Mouse (Mus musculus): ENCODE data around the gene Kif5c.
A peak's percentile ranks its signal among the peaks of the same experiment; 100 is the strongest.

Gene Kif5c

DNA sequence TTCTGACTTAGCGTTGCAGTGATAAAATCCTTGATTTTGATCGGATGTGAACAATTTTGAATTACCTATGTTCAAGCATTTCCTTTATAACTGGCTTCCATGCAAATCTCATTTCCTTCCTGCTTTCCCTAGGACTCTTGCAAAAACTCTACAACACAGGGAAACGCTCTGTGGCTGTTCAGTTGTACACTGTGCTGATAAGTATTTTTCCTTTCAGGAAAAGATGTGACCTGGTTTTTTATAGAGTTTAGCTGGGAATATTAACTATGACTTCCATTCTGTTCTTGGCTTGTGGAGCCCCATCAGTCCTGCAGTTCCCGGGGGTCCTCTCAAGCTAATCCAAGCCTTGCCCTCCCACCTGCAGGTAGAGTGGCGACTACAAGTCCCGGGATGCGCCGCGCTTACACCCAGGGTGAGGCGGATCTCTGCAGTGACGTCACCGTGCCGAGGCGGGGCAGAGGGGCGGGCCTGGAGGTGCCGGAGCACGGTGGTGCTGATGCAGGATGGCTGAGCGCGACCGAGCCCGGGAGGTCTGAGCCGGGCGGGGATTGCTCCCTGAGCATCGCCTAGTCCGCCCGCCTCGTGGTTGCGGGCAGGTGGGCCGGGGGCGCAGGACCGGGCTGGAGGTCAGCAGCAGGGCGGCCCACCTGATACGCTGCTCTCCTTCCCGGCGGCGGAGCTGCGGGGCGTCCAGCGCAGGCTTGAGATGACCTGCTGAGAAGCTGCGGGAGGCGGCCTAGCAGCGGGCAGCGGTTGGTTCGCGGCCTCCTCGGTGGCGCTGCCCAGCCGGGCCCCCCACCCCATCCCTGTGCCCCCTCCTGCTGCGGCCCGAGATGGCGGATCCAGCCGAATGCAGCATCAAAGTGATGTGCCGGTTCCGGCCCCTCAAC is at the start of gene Kif5c:
Kif5c (plus strand) TSS at position 470 of the 890 bp plus-strand sequence.
- DNase-seq, result peak; percentile 95

DNA sequence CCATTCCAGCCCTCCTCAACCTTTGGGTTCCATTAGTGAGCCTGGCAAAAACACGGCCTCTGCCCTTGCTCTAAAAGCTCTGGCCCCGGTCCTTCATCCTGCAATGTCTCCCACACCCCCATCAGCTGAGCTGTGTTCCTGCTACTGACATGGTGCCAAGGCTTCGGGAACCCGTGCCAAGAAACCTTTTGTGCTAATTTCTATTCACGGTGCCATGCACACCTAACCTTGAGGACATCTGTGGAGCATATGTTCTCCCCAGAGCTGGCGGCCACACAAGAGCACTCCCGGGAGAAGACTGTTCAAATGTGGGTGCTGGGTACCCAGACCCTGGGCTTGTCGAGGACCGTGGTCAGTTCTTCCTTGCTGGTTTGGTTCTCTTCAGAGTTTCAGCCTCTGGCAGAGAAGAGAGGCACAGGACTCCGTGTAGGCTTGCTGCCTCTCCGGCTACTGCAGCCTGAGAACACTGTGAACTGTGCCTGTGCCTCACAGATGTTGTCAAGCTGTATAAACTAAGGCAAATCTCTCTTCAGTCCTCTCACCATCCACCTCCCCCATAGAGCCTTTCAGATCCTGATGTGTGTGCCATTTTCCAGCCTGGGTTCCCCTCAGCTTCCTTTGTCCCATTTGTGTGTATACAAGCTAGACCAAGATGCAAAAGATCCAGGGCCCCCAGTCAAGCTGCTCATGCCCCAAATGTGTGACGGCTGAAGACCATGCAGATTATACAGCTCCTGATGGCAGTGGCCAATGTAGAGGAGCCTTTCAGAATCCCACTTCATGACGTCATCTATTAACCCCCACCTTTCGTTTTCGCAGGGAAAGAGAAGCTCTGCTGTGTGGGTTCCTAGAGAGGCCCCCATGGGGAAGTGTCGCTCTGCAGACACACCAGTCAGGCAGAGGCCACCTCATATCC is 49.0 kb upstream of the Kif5c start:
- peak; percentile 28 for DNase-seq

DNA sequence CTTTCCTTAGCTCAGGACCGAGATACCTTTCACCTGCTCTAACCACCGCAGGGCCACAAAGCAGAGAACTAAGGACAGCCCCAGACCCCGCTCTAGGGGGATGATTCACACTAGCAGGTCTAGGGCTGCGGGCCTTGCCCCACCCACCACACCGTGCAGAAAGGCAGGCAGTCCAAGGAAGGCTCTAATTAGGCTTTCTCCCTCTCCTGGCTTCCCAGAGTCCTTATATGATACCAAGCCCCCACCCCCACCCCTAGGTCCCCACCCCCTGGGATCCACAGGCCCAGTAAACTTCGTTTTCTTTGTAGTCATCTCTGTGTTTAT is 48.4 kb upstream of the Kif5c start:
- no peak for DNase-seq

DNA sequence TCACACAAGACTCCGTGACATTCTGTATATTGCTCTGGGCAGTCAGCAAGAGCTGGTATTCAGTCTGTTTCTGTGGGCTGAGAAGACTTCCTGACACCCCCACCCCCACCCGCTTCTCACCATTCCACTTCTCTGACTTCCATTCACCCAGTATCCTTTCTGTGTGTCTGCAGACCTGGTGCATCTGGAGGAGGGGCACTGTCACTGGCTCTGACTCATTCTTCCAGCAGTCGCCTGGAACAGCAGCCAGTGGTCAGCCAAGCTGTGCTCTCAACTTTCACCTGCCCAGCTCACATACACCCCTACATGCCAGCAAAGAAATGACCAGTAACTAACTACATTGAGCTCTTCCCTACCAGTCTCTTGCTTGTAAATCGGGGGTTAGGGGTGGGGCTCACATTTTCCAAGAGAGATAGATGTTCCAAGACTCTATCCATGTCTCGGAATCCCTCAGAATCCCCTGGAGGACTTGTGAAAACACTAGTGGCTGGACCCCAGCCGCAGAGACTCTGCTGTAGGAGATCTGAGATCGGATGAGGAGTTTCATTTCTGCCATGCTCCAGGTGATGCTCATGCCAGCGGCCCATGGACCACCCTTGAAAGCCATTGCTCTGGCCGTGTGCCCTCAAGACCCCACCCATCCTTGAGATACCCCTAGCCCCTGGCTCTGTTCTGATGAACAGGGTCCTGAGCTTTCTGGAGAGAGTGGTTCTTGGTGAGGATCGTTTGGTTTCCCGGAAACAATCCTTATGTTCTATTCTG is 47.8 kb upstream of the Kif5c start:
- no peak for DNase-seq

DNA sequence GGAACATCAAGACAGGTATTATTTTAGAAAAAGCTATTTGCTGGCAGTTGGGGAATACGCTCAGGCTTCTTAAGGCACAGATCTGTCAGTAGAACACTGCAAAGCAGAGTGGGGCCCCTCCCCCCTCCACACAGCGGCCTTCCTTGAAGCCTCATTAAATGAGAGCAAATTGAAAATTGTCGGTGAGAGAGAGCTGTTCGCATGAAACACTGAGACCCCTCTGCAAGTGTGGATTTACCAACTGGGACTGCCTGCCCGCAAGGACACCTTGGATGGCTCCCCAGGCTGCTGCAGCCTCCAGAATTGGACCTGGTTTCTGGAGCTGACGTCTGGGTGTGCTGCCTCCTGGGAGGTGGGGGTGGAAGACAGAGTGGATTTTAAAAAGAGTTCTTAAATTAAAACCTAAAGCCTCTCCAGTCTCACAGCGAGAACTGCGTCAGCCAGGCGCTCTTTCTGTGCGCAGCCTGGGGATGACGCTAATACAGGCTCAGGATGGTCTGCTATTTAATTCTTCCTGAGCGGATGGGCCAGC is 46.9 kb upstream of the Kif5c start:
- DNase-seq, result peak; percentile 79

DNA sequence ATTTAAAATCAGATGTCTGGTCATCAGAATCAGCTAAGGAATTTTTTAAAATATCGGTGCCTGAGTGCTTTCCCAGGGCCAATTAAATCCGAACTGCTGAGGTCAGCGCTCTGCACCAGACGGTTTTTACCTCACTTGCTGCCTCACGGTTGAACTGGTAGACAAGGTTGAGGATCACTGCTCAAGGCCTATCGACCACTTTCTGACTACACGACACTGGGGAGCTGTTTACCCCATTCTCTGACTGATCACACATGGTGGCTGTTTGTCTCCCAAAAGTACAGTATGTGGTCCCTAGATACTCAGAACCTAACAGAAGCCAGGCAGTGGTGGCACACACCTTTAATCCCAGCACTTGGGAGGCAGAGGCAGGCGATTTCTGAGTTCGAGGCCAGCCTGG is 46.4 kb upstream of the Kif5c start:
- DNase-seq, result no peak

DNA sequence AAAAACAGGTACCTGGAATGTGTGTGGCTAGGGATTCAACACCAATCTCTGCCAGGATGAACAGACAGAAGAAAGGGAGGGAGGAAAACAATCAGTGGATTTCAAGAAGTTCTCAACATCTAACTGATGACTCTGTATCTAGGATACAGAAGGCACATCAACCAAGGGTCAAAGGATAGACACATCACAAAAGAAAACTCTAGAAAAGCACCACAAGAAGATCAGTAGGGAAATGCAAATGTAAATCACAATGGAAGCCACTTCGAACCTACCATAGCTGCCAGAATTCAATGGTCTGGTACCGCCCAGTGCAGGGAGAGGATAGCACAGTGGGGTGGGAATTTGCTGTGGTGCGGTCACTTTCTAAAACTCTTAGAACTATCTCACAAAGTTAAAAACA is 45.8 kb upstream of the Kif5c start:
- DNase-seq, result no peak

DNA sequence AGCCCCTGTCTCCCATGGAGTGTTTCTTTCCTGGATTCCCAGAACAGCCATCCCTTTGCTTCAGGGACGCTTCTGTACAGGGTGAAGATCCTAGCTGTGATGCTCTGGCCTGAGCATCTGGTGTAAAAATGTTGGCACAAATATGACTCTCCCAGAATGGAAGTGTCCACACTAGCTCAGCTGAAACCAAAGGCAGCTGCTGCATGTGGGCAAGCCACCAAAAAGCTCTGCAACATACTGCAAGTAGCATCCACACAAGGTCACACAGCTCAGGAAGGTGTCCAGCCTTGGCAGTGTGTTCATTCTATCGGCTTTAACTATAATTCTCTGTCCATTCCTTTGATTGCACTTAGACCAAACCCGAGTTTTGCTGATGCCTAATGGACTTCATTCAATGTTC is 38.5 kb upstream of the Kif5c start:
- DNase-seq, result no peak

DNA sequence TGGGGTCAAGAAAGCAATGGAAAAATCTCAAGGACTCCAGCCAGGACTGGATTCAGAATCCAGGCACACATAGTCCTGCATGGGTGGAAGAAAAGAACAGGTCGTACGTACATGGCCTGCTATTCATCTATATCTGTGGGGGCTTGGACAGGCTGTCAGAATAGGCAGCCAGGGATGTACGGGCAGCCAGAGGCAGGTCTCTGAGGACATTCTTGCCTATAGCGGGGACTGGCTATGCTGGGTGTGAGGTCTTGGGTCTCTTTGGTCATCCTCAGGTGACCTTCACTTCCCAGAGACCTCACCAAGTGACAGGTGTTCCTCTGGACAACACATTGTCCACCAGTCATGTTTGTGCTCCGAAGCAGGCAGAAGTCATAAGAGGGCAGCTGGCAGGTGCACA is 36.6 kb upstream of the Kif5c start:
- no peak for DNase-seq

DNA sequence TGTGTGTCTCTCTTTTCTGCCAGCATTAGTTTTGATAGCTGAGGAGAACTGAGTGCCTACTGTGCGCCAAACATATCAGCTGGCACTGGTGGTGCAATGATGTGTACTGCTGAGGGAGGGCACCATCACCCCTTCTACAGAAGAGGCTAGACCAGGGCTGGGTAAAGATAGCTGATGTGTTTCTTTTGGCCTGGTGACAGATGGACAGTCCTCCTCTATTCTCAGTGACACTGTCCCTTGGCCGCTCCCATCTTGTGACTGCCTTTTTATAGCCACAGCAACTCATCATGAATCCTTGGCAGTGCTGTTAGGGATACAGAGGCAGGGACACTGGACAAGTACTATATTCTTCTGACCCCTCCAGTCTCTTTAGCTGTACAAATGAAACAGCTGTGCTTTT is 35.8 kb upstream of the Kif5c start:
- no peak for DNase-seq

DNA sequence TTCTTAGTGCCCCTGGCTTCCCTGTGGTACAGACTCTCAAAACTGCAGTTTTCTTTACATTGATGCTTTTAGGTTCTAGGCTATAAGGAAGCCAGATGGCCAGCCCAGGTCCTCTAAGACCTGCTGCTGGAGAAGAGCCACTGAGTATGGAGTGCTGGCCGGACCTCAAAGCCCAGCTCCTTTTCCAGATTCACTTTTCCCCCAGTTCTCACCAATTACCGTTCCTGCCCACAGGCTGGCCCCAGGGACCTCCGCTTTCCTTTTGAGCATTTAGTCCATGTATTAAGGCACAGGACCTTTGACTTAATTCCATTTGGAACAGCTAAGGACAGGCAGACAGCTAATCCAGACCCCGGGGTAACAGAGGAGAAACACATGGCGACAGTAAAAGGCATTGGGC is 28.6 kb upstream of the Kif5c start:
- no peak for DNase-seq

DNA sequence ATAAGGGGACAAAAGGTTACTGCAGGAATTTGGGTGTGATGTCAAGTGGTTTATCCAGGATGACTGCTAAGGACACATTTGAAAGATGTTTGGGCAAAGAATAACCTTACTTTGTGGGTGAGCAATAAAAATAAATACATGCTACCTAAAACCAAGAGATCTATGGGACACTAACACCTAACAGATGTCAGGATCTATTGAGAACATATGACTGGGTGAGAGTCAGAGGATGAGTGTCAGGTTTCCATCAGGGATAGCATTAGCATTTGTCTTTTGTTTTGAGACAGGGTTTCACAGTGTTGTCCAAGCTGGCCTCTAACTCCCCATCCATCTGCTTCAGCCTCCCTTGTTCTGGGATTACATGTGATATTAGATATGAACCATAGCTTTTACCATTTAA is 26.2 kb upstream of the Kif5c start:
- DNase-seq, result no peak

DNA sequence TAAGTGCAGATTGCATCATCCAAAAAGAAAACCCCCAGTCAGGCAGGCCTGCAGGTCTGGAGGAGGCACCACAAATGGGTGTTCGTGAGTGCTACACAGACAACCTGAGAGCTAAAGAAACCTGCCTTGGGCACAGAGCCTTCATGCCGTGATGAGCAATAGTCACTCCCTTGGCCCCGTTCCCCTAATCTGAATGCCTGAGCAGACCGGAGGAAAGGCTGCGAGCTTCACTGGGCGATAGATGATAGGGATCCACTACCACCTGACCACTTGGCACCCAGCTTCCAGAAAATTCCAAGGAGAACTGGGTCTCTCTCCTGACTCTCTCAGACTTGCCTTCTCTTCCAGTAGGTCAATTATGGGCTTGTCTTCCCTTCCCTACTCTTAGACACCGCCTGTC is 24.2 kb upstream of the Kif5c start:
- DNase-seq, result peak; percentile 11

DNA sequence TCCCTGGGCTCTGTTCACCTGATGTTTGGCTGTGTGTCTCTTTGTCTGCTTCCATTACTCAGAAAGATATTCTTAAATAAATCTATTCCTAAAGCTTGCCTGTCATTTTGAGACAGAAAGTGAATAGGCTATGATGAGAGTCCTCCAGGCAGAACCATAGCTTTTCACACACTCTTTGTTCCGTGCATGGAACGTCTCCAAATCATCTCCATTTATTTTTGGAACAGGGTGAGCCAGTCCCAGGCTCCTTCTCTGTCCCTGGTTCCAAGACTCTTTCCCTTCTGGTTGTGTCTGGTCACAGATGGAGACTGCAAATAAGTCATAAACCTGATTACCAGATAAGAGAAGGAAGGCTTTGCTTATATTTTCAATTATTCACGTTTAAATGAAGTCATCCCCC is 22.8 kb upstream of the Kif5c start:
- no peak for DNase-seq

DNA sequence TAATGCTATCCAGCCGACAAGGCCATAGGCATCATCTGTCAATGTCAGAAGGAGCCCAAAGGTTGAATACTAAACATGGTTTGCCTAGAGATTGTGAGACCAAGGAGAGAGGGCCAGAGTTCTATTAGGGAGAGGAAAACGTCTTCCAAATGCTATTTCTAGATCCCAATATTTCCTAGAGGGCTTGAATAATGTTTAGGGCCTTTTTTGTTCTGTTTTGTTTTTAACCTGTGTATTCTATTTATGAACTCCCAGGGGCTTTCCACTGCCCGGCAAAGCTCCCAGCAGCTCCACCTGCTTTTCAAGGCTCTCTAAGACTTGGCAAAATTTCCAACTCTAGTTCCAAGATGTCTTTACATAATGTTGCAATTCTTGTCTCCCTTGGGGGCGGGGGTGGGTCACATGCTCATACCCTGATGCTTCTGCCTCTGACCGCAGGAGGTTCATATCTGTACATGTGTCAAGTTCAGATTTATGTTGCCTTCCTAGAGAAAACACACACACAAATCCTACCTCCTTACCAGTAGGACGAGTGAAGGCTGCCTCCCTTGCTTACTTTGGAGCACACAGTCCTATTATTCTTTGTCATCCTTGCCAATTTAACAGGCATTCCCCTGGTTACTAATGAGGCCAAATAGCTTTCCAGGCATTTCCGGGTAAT is 18.9 kb upstream of the Kif5c start:
- DNase-seq, result no peak

DNA sequence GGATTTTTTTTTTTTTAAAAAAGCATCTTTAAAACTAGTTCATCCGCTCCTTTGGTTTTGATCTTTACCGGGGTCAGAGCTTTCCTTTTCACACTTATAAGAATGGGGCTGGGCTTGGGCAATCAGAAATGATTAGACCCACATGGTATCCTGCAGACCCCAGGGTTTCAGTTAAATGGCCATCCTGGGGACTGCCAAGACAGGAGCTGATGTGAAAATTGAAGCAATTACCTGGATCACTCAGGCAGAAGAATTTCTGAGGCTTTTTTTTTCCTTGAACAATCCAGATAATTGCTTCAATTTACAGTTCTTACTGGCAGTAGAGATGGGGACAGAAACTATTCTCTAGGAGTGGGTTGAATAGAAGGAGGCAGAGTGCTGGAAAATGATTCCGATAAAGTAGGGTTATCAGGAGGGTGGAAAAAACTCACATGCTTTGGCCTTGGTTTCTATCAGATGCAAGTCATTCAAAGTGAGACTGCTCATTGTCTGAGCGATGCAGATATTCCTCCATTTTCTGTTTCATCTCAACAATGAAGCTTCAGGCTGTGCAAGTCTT is 16.2 kb upstream of the Kif5c start:
- no peak for DNase-seq

DNA sequence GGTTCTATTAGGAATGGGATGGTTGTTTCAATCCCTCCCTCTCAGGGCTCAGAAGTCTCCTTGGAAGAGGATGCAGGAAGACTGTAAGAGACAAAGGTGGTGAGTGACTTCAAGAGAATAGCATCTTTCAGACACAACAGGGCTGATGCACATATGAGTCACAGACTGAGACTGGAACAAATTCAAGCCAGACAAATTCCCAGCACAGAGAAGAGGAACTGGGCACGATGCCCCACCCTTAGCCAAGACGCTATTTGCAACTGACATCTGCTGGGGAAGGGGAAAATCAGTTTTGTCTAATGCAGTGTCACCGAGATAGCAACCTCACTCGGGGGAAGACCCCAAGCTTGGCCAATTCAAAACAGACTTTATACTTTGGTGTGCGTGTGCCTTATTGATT is 9.5 kb upstream of the Kif5c start:
- peak; percentile 43 for DNase-seq

DNA sequence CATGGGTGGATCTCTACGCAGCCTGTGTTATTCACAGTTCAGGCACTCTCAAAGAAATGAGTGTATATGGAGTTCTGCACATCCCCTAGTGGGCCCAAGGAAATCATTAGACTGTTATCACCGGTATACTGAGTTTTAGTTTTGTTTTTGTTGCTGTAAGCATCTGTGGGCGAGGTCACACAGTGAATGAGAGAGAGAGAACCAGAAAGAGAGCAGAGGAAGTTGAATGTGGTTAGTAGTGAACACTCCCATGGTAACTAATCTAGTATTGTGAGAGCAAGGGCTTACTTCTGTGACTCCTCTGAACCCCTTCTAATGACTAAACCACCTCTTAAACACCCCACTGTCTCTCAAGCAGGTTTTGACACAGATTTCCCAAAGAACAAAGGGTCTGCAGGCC is 2.3 kb upstream of the Kif5c start:
- no peak for DNase-seq

DNA sequence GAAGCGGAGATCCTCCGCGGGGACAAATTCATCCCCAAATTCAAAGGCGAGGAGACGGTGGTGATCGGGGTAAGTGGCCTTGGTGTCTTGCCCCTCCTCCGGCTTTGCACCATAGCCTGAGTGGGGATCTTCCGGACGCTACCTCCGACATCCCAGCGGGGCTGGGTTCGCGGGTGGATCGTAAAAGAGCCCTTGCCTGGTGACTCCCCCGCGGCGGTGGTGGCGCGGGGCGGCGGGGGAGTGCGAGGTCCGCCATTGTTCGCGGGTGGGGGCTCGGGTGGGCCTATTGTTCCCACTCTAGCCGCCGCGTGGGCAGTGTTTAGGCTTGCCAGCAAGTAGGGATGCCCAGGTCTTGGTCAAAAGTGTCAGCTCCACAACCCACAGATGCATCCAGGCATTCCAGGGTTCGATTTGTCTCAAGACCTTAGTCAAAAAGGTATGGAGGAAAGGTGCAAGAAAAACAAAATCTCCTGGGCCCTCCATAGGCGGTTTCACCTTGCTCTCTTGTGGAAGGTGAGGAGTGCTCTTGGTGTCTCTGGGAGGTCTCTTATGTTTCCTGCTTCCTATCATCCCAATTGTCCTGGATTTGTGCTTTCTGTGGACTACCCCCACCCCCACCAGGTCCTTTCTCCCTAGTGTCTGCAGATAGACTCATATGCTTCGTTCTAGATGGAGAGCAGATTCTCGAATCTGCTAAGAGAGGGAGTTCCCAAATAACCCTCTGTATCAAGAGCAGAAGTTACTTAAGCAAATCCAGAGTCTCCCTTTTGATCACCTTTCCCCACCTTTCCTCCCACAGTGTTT is 823 bp downstream of the Kif5c start:
- peak; percentile 59 for DNase-seq

DNA sequence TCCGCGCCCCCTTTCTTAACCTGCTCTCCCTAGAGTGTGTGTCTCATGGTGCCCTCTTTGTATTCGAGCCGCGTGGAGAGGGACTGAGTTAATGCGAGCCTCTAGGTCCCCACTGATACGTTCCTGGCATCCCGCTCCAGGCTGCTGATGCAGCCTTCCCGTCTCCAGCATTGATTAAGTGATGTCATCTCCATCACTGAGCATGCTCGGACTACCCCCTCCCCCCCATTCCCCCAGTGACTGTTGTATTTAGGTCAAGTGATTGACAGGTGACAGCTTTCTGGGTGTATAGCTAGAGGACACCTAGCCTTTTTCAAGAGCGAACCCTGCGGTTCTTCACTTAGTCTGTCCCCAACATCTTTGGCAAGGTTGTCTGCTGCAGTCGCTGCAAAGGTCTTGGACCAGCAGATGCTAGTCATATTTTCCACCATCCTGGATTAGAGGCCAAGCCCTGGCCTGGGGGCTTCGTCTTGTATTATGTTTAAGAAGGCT is 1.6 kb downstream of the Kif5c start:
- peak; percentile 58 for DNase-seq

DNA sequence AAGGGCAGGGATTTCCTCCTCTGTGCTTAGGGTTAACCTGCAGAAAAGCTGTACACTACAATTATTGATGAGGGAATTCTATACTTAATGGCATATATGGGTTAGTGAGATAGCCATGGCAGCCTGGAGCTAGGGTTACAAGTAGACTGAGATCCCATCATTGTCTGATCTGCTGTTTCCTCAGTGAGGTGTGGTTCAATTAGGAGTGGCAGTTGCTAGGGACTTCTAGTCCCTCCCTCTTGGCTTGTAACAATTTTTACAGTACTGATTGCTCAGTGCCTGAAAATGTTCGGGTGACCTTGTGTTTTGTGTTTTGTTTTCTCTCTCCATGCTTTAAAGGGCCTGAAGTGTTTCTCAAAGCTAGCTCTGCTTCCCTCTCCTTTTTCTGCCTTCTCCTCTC is 2.1 kb downstream of the Kif5c start:
- DNase-seq, result no peak
